Mouse (Mus musculus): Measurements from ENCODE around the gene Fblim1. TPM values are rescaled to one million over a fixed set of nuclear protein-coding genes. Genes with fewer than 3 reads are reported as not detected.
"Not testable (repeated sequence)": the region's sequence is repeated elsewhere in the genome, so short reads cannot be mapped to it uniquely, and the experiment has no call there.

Fblim1 gene
- polyA plus RNA-seq, 1 experiment from 2014 or later: 34.2 TPM

GRCm38 (mm10) chr4:141571337-141571739 is 34.6 kb downstream of the Fblim1 start:
- Histone ChIP-seq H3K9me3 (ENCODE audit: control insufficient read depth, low read length) (no peaks in the 10 kb centered on the region), H3K4me3 (replicated peaks; ENCODE audit: low read depth, low read length) (no peak overlapping the region), H3K27me3 (ENCODE audit: control insufficient read depth, insufficient read depth, low read length) (no peaks in the 10 kb centered on the region), H3K4me1 (ENCODE audit: control insufficient read depth, insufficient read depth, low read length) (no peaks in the 10 kb centered on the region), H3K9ac (replicated peaks; ENCODE audit: low read length) (no peak overlapping the region), H3K36me3 (ENCODE audit: control insufficient read depth, insufficient read depth, low read length) (no peaks in the 10 kb centered on the region), H3K4me2 (ENCODE audit: low read length) (no peak overlapping the region), H3K27ac (replicated peaks; ENCODE audit: low read depth, low read length) (no peak overlapping the region)
- no peak for DNase-seq
- WGBS: 76% methylated on average over 6 of the region's 6 CpGs
- no peak for ATAC-seq (ENCODE audit: low FRiP score, low TSS enrichment)

GRCm38 (mm10) chr4:141570821-141571220 is 35.1 kb downstream of the Fblim1 start:
- ATAC-seq (ENCODE audit: low FRiP score, low TSS enrichment) (no peak), DNase-seq (no peak)
- no peak overlapping the region for H3K4me2 ChIP-seq (ENCODE audit: low read length)
- H3K27ac ChIP-seq (replicated peaks; ENCODE audit: low read depth, low read length): no peak overlapping the region
- H3K4me3 ChIP-seq (replicated peaks; ENCODE audit: low read depth, low read length): no peak overlapping the region
- H3K36me3 ChIP-seq (ENCODE audit: control insufficient read depth, insufficient read depth, low read length): no peaks in the 10 kb centered on the region
- no peaks in the 10 kb centered on the region for H3K9me3 ChIP-seq (ENCODE audit: control insufficient read depth, low read length)
- no peaks in the 10 kb centered on the region for H3K27me3 ChIP-seq (ENCODE audit: control insufficient read depth, insufficient read depth, low read length)
- no peak overlapping the region for H3K9ac ChIP-seq (replicated peaks; ENCODE audit: low read length)
- WGBS: 75% methylated on average over 1 of the region's 1 CpGs
- H3K4me1 ChIP-seq (ENCODE audit: control insufficient read depth, insufficient read depth, low read length): no peaks in the 10 kb centered on the region

- Histone ChIP-seq H3K27ac (replicated peaks; ENCODE audit: low read depth, low read length) (no peak overlapping the region), H3K9ac (replicated peaks; ENCODE audit: low read length) (no peak overlapping the region), H3K36me3 (ENCODE audit: control insufficient read depth, insufficient read depth, low read length) (no peaks in the 10 kb centered on the region), H3K27me3 (ENCODE audit: control insufficient read depth, insufficient read depth, low read length) (no peaks in the 10 kb centered on the region), H3K4me3 (replicated peaks; ENCODE audit: low read depth, low read length) (no peak overlapping the region), H3K4me1 (ENCODE audit: control insufficient read depth, insufficient read depth, low read length) (no peaks in the 10 kb centered on the region), H3K9me3 (ENCODE audit: control insufficient read depth, low read length) (no peaks in the 10 kb centered on the region), H3K4me2 (ENCODE audit: low read length) (no peak overlapping the region)
- 75% methylated on average over 6 of the region's 6 CpGs for WGBS
- ATAC-seq (ENCODE audit: low FRiP score, low TSS enrichment) (no peak), DNase-seq (no peak)
These were observed 35.9 kb downstream of the Fblim1 start for GRCm38 (mm10) chr4:141570004-141570403.

- H3K4me2 ChIP-seq (ENCODE audit: low read length): no peak overlapping the region
- no peaks in the 10 kb centered on the region for H3K36me3 ChIP-seq (ENCODE audit: control insufficient read depth, insufficient read depth, low read length)
- H3K4me3 ChIP-seq (replicated peaks; ENCODE audit: low read depth, low read length): no peak overlapping the region
- no peaks in the 10 kb centered on the region for H3K9me3 ChIP-seq (ENCODE audit: control insufficient read depth, low read length)
- no peak overlapping the region for H3K9ac ChIP-seq (replicated peaks; ENCODE audit: low read length)
- 83% methylated on average over 5 of the region's 5 CpGs for WGBS
- DNase-seq (no peak), ATAC-seq (ENCODE audit: low FRiP score, low TSS enrichment) (no peak)
- H3K4me1 ChIP-seq (ENCODE audit: control insufficient read depth, insufficient read depth, low read length): no peaks in the 10 kb centered on the region
- H3K27ac ChIP-seq (replicated peaks; ENCODE audit: low read depth, low read length): no peak overlapping the region
- H3K27me3 ChIP-seq (ENCODE audit: control insufficient read depth, insufficient read depth, low read length): no peaks in the 10 kb centered on the region
These were observed 36.9 kb downstream of the Fblim1 start for GRCm38 (mm10) chr4:141568966-141569365.

GRCm38 (mm10) chr4:141567174-141567573 is 38.7 kb downstream of the Fblim1 start:
- WGBS: 94% methylated on average over 7 of the region's 7 CpGs
- DNase-seq; H3K9me3 ChIP-seq (ENCODE audit: control insufficient read depth, low read length); H3K4me2 ChIP-seq (ENCODE audit: low read length); ATAC-seq (ENCODE audit: low FRiP score, low TSS enrichment); H3K4me3 ChIP-seq (replicated peaks; ENCODE audit: low read depth, low read length); H3K27me3 ChIP-seq (ENCODE audit: control insufficient read depth, insufficient read depth, low read length); H3K4me1 ChIP-seq (ENCODE audit: control insufficient read depth, insufficient read depth, low read length); H3K36me3 ChIP-seq (ENCODE audit: control insufficient read depth, insufficient read depth, low read length); H3K9ac ChIP-seq (replicated peaks; ENCODE audit: low read length); H3K27ac ChIP-seq (replicated peaks; ENCODE audit: low read depth, low read length): not testable (repeated sequence)

GRCm38 (mm10) chr4:141566187-141566586 is 39.7 kb downstream of the Fblim1 start:
- no peak overlapping the region for H3K4me2 ChIP-seq (ENCODE audit: low read length)
- no peak overlapping the region for H3K27ac ChIP-seq (replicated peaks; ENCODE audit: low read depth, low read length)
- no peaks in the 10 kb centered on the region for H3K9me3 ChIP-seq (ENCODE audit: control insufficient read depth, low read length)
- H3K27me3 ChIP-seq (ENCODE audit: control insufficient read depth, insufficient read depth, low read length): no peaks in the 10 kb centered on the region
- DNase-seq (no peak), ATAC-seq (ENCODE audit: low FRiP score, low TSS enrichment) (no peak)
- WGBS: 93% methylated on average over 6 of the region's 6 CpGs
- no peak overlapping the region for H3K9ac ChIP-seq (replicated peaks; ENCODE audit: low read length)
- no peak overlapping the region for H3K4me3 ChIP-seq (replicated peaks; ENCODE audit: low read depth, low read length)
- H3K36me3 ChIP-seq (ENCODE audit: control insufficient read depth, insufficient read depth, low read length): no peaks in the 10 kb centered on the region
- H3K4me1 ChIP-seq (ENCODE audit: control insufficient read depth, insufficient read depth, low read length): no peaks in the 10 kb centered on the region

GRCm38 (mm10) chr4:141565325-141565724 is 40.6 kb downstream of the Fblim1 start:
- 11% methylated on average over 7 of the region's 7 CpGs for WGBS
- Histone ChIP-seq H3K27me3 (ENCODE audit: control insufficient read depth, insufficient read depth, low read length) (no peaks in the 10 kb centered on the region), H3K9ac (replicated peaks; ENCODE audit: low read length) (no peak overlapping the region), H3K4me2 (ENCODE audit: low read length) (no peak overlapping the region), H3K4me1 (ENCODE audit: control insufficient read depth, insufficient read depth, low read length) (no peaks in the 10 kb centered on the region), H3K4me3 (replicated peaks; ENCODE audit: low read depth, low read length) (no peak overlapping the region), H3K36me3 (ENCODE audit: control insufficient read depth, insufficient read depth, low read length) (no peaks in the 10 kb centered on the region), H3K27ac (replicated peaks; ENCODE audit: low read depth, low read length) (no peak overlapping the region), H3K9me3 (ENCODE audit: control insufficient read depth, low read length) (no peaks in the 10 kb centered on the region)
- DNase-seq (no peak), ATAC-seq (ENCODE audit: low FRiP score, low TSS enrichment) (no peak)

GRCm38 (mm10) chr4:141564660-141565059 is 41.2 kb downstream of the Fblim1 start:
- DNase-seq (no peak), ATAC-seq (ENCODE audit: low FRiP score, low TSS enrichment) (no peak)
- H3K4me1 ChIP-seq (ENCODE audit: control insufficient read depth, insufficient read depth, low read length): peaks cover under 1% of the 10 kb centered on the region; the same call in 1 of the 2 replicates
- no peak overlapping the region for H3K27ac ChIP-seq (replicated peaks; ENCODE audit: low read depth, low read length)
- H3K4me3 ChIP-seq (replicated peaks; ENCODE audit: low read depth, low read length): no peak overlapping the region
- H3K9ac ChIP-seq (replicated peaks; ENCODE audit: low read length): no peak overlapping the region
- H3K9me3 ChIP-seq (ENCODE audit: control insufficient read depth, low read length): no peaks in the 10 kb centered on the region
- no peak overlapping the region for H3K4me2 ChIP-seq (ENCODE audit: low read length)
- 87% methylated on average over 3 of the region's 3 CpGs for WGBS
- H3K27me3 ChIP-seq (ENCODE audit: control insufficient read depth, insufficient read depth, low read length): no peaks in the 10 kb centered on the region
- no peaks in the 10 kb centered on the region for H3K36me3 ChIP-seq (ENCODE audit: control insufficient read depth, insufficient read depth, low read length)

GRCm38 (mm10) chr4:141564209-141564608 is 41.7 kb downstream of the Fblim1 start:
- Histone ChIP-seq H3K27me3 (ENCODE audit: control insufficient read depth, insufficient read depth, low read length) (no peaks in the 10 kb centered on the region), H3K27ac (replicated peaks; ENCODE audit: low read depth, low read length) (no peak overlapping the region), H3K36me3 (ENCODE audit: control insufficient read depth, insufficient read depth, low read length) (no peaks in the 10 kb centered on the region), H3K4me1 (ENCODE audit: control insufficient read depth, insufficient read depth, low read length) (peaks cover 5% of the 10 kb centered on the region; the same call in 1 of the 2 replicates), H3K9ac (replicated peaks; ENCODE audit: low read length) (no peak overlapping the region), H3K4me2 (ENCODE audit: low read length) (no peak overlapping the region), H3K9me3 (ENCODE audit: control insufficient read depth, low read length) (no peaks in the 10 kb centered on the region), H3K4me3 (replicated peaks; ENCODE audit: low read depth, low read length) (no peak overlapping the region)
- DNase-seq (no peak), ATAC-seq (ENCODE audit: low FRiP score, low TSS enrichment) (no peak)
- 93% methylated on average over 4 of the region's 4 CpGs for WGBS
